Mouse (Mus musculus) hindbrain, embryonic 12.5 days (tissue): ENCODE measurements around the gene Cmtm2a. TPM values are rescaled to one million over a fixed set of nuclear protein-coding genes. Genes with fewer than 3 reads are reported as not detected.
"Not testable (repeated sequence)": the region's sequence is repeated elsewhere in the genome, so short reads cannot be mapped to it uniquely, and the experiment has no call there.

Experiments
- ATAC-seq: fragments of 200-750 bp; cut with Nextera tagmentation; 2 replicates; pipeline ENCODE4 v1.8.0; 2017; ENCODE audit warnings: moderate TSS enrichment; ENCODE audit not compliant: low FRiP score
- H3K27ac ChIP-seq: fragments of 300-500 bp; sonication (generic); 2 replicates; pipeline ENCODE4 v1.5.1; 2016; ENCODE audit warnings: mild to moderate bottlenecking
- H3K27me3 ChIP-seq: fragments of 300-500 bp; sonication (generic); 2 replicates; pipeline ENCODE4 v1.6.1; 2016; ENCODE audit warnings: mild to moderate bottlenecking
- H3K36me3 ChIP-seq: fragments of 300-500 bp; sonication (generic); 2 replicates; pipeline ENCODE4 v1.6.1; 2016; ENCODE audit warnings: mild to moderate bottlenecking
- H3K4me1 ChIP-seq: fragments of 300-500 bp; sonication (generic); 2 replicates; pipeline ENCODE4 v1.6.1; 2016
- H3K4me2 ChIP-seq: fragments of 300-500 bp; sonication (generic); replicated peaks from 2 replicates; pipeline ENCODE4 v1.6.1; 2016; ENCODE audit warnings: mild to moderate bottlenecking
- H3K4me3 ChIP-seq: fragments of 300-500 bp; sonication (generic); 2 replicates; pipeline ENCODE4 v1.5.1; 2016; ENCODE audit warnings: mild to moderate bottlenecking
- H3K9ac ChIP-seq: fragments of 300-500 bp; sonication (generic); 2 replicates; pipeline ENCODE4 v1.6.1; 2016; ENCODE audit warnings: mild to moderate bottlenecking, moderate library complexity
- H3K9me3 ChIP-seq: fragments of 300-500 bp; sonication (generic); replicated peaks from 2 replicates; pipeline ENCODE4 v1.6.1; 2016; ENCODE audit warnings: mild to moderate bottlenecking
- WGBS: fragments of 180-500 bp; shearing (Covaris S2); methylation state at CpG from one replicate; pipeline ENCODE4 v1.1.7; 2016; 5-methylcytosine and 5-hydroxymethylcytosine counted together
- polyA plus RNA-seq: library from polyadenylated mRNA; unstranded; fragments of >200 nt; fragmentation: Nextera tagmentation; extraction: Ambion mirVana; gene quantifications from 2 replicates; pipeline ENCODE4 v1.2.1, GENCODE M21; 2016

Cmtm2a gene
- polyA plus RNA-seq, 1 experiment from 2014 or later = not detected

DNA sequence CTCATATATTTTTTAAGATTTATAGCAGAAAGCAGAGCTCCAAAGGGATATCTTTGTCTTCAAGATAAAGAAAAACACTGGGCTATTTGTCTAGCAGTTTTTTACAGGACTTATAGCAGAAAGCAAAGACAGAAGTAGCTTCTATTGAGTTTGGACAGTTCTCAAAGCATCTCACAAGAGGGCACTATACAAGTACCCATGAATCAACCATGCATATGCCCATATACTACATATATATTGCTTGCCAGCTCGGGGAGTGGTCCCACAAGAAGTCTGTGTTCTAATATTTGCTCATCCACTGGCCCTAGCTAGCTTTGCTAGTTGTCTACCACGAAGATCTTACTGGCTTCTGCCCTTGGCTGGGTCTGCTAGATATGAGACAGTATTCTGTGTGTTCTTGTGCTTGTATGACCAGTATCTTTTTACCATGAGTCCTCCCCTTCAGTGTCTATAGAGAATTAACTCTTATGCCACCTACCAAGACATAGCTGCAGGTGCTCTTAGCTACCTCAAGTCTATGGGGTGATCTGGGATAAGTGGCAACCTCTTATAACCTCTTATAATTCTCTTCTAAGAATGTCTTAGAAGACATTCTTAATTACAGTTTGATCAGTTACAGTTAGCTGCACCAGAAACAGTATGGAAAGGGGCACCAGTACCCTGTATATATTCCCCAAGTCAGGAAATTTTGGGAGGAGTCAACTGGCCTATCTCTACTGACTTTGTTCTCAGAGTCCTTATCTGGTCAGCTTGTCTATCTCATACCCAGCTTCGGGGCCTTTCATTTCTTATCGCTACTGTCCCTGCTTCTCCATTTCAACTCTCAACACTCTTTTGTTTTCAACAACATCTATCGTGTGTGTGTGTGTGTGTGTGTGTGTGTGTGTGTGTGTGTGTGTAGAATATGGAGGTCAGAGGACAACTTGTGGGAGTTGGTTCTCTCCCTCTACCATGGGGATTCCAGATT, 40.0 kb upstream of the Cmtm2a start:
- no peak for ATAC-seq
- H3K9me3 ChIP-seq = no peaks in the 10 kb centered on the region
- H3K4me3 ChIP-seq = no peak overlapping the region
- no peak overlapping the region for H3K9ac ChIP-seq
- no peak overlapping the region for H3K27ac ChIP-seq
- no peak overlapping the region for H3K4me2 ChIP-seq
- WGBS = 75% methylated on average over 5 of the region's 5 CpGs
- no peaks in the 10 kb centered on the region for H3K27me3 ChIP-seq
- H3K4me1 ChIP-seq = no peaks in the 10 kb centered on the region
- no peaks in the 10 kb centered on the region for H3K36me3 ChIP-seq

DNA sequence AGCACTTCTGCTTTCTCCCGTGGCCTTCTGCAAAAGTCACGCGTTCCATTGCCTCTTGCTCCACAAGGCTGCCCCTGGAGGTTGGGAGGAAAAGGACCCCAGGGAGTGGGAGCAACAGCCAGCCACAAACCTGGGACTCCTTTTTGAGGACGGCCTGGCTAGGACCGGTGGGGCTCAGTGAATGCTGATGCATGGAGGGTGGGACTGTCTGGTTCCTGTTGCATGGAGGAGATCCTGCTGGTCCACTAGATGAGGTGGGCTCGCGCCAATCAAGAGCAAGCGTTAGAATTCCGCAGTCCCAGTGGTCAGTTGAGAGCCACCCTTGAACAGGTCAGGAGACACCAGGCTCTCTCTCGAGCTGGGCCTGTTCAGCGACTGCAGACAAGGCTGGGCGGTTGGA, 28.9 kb upstream of the Cmtm2a start, which contains the start of gene Cmtm2b:
TSS of gene Cmtm2b (plus strand) at position 301 of the 400 bp plus-strand sequence.
- H3K4me1 ChIP-seq, H3K4me2 ChIP-seq, H3K27me3 ChIP-seq, H3K4me3 ChIP-seq, H3K36me3 ChIP-seq, ATAC-seq, H3K27ac ChIP-seq, H3K9me3 ChIP-seq, H3K9ac ChIP-seq: not testable (repeated sequence)
- WGBS = 90% methylated on average over 12 of the region's 12 CpGs

DNA sequence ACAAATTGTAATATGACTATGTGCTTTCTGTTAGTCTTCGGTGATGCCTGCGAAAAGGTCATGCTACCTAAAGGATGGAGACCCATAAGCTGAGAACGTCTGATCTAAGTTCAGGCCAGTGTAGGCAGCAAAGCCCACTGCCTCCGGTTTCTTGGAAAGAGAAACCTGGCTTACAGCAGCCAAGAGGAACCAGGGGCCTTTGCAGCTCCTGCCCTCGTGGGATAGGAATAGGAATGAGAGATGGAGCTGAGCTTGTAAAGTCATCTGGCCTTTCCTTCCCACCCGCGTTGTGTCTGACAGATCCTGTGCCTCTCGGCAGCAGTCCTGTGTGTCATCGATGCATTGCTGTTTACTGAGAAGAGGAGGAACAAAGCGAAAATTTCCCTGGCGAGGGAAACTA, 28.3 kb upstream of the Cmtm2a start, which contains the start of gene Gm11020:
TSS of gene Gm11020 (plus strand) at position 301 of the 400 bp plus-strand sequence.
- not testable (repeated sequence) for ATAC-seq, H3K27me3 ChIP-seq, H3K9me3 ChIP-seq, H3K4me2 ChIP-seq, H3K27ac ChIP-seq, H3K9ac ChIP-seq, H3K4me1 ChIP-seq, H3K4me3 ChIP-seq, H3K36me3 ChIP-seq
- WGBS = 88% methylated on average over 11 of the region's 11 CpGs

DNA sequence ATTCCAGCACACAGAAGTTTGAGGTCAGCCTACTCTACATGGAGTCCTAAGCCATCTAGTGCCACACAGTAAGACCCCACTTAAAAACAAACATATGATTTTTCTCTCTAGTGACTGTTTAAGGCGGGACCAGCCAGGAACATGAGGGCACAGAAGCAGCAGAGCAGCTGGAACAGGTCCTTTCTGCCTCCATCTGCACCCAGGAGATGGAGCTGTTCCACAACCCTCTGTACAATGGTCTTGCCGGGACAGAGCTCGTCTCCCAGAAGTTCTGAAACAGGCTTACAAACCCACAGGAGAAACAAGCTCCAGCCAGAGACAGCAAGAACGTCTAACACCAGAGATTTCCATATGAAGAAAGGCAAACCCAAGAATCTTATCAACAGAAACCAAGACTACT, 20.3 kb upstream of the Cmtm2a start:
- no peak for ATAC-seq
- 74% methylated on average over 4 of the region's 4 CpGs for WGBS
- H3K36me3 ChIP-seq = no peaks in the 10 kb centered on the region

DNA sequence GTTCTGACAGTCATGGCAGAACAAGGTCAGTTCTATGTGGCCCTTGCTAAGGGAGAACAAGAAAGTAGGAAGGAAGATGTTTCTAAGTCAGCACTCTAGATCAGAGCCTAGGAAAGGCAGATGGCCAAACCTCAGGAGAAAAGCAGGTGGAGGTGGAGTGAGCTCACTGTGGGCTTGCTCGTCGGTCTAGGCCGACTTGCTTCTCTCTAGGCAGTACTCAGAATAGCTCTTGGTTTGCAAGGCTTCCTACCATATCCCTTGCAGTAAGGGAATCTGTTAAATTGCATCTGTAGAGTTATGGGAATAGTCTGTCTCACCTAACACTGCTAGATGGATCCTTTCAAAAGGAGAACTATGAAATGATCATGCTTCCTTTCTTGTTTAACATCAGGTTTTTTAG, 19.0 kb upstream of the Cmtm2a start:
- not testable (repeated sequence) for H3K9ac ChIP-seq, H3K4me1 ChIP-seq, H3K4me2 ChIP-seq, H3K27me3 ChIP-seq, H3K4me3 ChIP-seq, H3K27ac ChIP-seq, ATAC-seq, H3K36me3 ChIP-seq, H3K9me3 ChIP-seq
- 88% methylated on average over 3 of the region's 3 CpGs for WGBS

More for the DNA sequence above, 20.3 kb upstream of the Cmtm2a start:
- Histone ChIP-seq H3K4me2 (no peak overlapping the region), H3K4me1 (no peaks in the 10 kb centered on the region), H3K27me3 (no peaks in the 10 kb centered on the region), H3K27ac (no peak overlapping the region), H3K9me3 (no peaks in the 10 kb centered on the region), H3K9ac (no peak overlapping the region), H3K4me3 (no peak overlapping the region)

DNA sequence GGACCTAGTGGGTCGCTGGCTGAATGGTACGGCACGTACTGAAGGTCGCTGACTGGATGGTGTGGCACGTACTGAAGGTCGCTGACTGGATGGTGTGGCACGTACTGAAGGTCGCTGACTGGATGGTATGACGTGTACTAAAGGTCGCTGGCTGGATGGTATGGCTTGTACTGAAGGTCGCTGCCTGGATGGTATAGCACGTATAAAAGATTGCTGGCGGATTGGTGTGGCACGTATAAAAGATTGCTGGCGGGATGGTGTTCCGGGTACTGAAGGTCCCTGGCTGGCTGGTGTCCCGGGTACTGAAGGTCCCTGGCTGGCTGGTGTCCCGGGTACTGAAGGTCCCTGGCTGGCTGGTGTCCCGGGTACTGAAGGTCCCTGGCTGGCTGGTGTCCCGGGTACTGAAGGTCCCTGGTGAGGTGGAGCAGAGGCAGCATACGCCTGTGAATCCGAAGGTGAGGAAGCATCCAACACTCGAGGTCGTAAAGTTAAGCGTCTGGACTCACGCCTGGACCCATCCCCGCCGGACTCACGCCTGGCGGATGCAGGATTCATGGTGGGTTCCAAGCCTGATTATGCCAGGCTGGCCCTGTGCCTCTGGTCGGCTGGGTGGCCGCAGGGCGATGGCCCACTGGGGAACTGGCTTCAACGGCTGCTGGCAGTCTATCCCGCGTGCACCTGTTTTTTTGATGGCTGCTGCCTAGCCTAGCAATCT, 16.6 kb upstream of the Cmtm2a start, which contains the start of the genes Gm45711 and Cmtm1:
TSS of gene Gm45711 (minus strand) at position 641 of the 715 bp plus-strand sequence.
TSS of gene Cmtm1 (minus strand) at position 705 of the 715 bp plus-strand sequence.
- not testable (repeated sequence) for H3K27ac ChIP-seq, H3K4me2 ChIP-seq, H3K9ac ChIP-seq, H3K4me3 ChIP-seq, H3K9me3 ChIP-seq, H3K4me1 ChIP-seq, H3K36me3 ChIP-seq, H3K27me3 ChIP-seq, ATAC-seq
- 91% methylated on average over 36 of the region's 36 CpGs for WGBS

DNA sequence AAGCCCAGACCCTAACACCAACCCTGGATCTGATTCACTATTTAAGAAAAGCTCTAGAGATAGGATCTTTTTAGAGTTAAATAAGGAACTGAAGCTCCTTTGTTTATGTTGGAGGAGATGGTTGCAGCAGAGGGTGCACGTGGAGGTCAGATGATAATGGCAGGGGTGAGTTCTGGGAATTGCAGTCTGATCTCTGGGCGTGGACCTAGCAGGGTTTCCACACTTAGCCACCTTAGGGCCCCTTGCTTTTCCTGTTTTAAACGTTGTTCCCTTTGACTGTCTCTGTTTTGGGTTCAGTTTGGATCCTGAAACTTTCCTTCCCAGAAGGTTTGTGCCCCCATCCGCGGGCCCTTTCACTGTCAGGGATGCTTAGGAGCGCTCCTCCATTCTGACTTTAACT, 15.4 kb upstream of the Cmtm2a start:
- 59% methylated on average over 6 of the region's 6 CpGs for WGBS
- H3K9me3 ChIP-seq, ATAC-seq: not testable (repeated sequence)

DNA sequence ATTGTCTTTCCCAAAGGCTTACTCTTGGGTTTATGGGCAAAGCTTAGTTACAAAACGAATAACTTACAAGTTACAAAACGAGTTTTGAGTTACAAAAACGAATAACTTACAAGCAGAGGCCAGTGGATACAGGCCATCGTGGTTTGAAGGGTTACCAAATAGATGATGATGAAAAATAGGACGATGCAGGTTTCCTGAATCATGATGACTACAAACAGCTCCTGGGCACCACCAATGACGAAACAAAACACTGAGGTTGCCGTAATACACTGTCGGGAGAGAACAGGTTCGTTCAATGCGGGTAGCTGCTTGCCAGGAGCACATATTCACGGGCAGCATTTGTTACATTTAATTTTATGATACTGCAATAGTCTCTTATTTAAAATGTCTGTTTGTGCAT, 12.0 kb upstream of the Cmtm2a start:
- no peak overlapping the region for H3K4me3 ChIP-seq
- no peak overlapping the region for H3K27ac ChIP-seq
- no peak overlapping the region for H3K9ac ChIP-seq
- H3K27me3 ChIP-seq = no peaks in the 10 kb centered on the region
- peaks cover 8% of the 10 kb centered on the region for H3K4me1 ChIP-seq
- no peaks in the 10 kb centered on the region for H3K9me3 ChIP-seq
- H3K36me3 ChIP-seq = no peaks in the 10 kb centered on the region
- H3K4me2 ChIP-seq = no peak overlapping the region
- ATAC-seq = no peak
- 90% methylated on average over 11 of the region's 11 CpGs for WGBS

More for the DNA sequence above, 15.4 kb upstream of the Cmtm2a start:
- not testable (repeated sequence) for H3K4me1 ChIP-seq, H3K36me3 ChIP-seq, H3K4me2 ChIP-seq, H3K4me3 ChIP-seq, H3K9ac ChIP-seq, H3K27ac ChIP-seq, H3K27me3 ChIP-seq

DNA sequence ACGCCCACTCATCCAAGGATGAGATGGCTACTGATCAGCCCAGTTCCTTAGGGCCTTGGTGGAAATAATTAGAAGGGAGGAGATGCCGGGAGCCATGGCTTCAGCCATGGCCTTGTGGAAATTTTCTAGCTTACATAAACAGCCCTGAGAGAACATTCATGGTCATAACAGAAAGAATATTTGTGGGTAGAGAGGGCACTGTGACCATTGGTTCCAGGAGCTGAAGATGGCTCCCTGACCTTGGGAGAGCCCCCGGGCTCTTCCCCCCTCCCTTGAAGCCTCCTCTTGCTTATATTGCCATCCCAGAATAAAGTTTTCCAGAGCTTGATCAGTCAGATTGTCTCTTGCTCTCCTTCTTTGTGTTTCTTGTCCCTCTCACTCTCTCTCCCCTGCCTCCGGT, 9.6 kb upstream of the Cmtm2a start:
- H3K4me3 ChIP-seq, H3K4me2 ChIP-seq, H3K27me3 ChIP-seq, H3K36me3 ChIP-seq, H3K9me3 ChIP-seq, H3K9ac ChIP-seq, H3K27ac ChIP-seq, ATAC-seq, H3K4me1 ChIP-seq: not testable (repeated sequence)
- 82% methylated on average over 4 of the region's 4 CpGs for WGBS

DNA sequence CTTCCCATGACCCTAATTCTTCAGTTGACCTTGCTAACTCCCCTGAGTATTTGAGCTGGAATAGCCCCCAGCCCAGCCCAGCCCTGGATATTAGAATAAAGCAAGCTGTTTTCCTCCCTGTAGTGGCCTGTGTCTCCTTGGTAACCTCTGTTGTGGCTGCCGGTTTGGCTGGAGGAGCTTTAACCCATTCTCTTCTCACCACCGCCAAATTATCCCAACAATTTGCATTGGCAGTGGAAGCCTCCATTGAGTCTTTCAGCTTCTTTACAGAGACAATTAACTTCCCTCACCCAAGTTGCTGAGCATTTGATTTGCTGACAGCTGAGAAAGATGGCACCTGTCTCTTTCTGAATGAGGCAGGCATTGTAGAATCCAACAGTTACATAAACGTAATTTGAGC, 8.6 kb upstream of the Cmtm2a start:
- H3K9ac ChIP-seq, H3K4me2 ChIP-seq, H3K36me3 ChIP-seq, H3K27me3 ChIP-seq, H3K4me3 ChIP-seq, H3K27ac ChIP-seq, H3K9me3 ChIP-seq, H3K4me1 ChIP-seq: not testable (repeated sequence)
- ATAC-seq = peak; percentile 85
- WGBS = 7% methylated on average over 3 of the region's 3 CpGs

DNA sequence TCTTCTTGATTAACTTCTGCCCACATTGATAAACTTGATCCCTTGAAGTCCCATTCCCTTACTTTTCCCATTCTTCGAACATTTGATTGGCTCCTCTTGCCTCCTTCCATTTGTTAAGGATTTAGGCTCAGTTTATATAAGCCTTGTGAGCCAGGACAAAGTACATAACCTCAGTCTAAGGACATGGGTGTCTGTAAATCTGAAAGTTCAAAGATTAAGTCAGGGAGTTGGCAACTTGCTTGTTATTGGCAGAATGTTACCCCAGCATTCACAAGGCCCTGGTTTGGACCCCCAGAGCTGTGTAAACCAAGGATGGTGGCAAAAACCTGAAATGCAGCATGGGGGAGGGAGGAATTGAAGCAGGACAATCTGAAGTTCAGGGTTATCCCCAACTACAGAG, 1.4 kb upstream of the Cmtm2a start:
- Histone ChIP-seq H3K9ac (no peak overlapping the region), H3K4me3 (no peak overlapping the region), H3K9me3 (no peaks in the 10 kb centered on the region), H3K27ac (no peak overlapping the region), H3K27me3 (no peaks in the 10 kb centered on the region), H3K4me2 (no peak overlapping the region), H3K36me3 (no peaks in the 10 kb centered on the region), H3K4me1 (no peaks in the 10 kb centered on the region)
- ATAC-seq = no peak
- 87% methylated on average over 1 of the region's 1 CpGs for WGBS

DNA sequence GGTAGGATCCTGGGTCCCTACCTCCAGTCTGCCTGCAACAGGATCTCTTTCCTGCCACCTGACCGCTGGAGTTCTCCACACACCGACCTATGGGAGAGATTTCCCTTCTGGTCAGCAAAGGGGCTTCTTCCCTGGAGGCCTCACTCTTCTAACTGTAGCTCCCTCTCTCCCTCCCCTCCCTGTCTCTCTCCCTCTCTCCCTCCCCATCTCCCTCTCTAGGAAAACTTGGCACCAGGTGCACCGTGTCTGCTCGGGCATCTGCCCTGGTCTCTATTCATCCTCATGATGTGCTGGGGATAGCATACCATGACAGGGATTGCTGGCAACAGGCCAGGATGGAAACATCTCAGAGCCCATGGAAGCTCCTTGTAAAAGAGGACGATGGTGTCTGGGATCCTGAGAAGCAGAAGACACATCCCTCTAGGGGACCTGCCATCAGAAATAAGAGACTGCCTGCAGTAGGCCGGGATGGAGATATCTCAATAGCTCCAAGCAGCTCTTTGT, 24.0 kb downstream of the Cmtm2a start:
- H3K9me3 ChIP-seq = no peaks in the 10 kb centered on the region
- no peak overlapping the region for H3K9ac ChIP-seq
- 89% methylated on average over 6 of the region's 6 CpGs for WGBS
- ATAC-seq = no peak
- H3K4me2 ChIP-seq = no peak overlapping the region
- no peak overlapping the region for H3K27ac ChIP-seq
- H3K36me3 ChIP-seq = peaks cover 6% of the 10 kb centered on the region; the same call in 1 of the 2 replicates
- no peak overlapping the region for H3K4me3 ChIP-seq
- no peaks in the 10 kb centered on the region for H3K27me3 ChIP-seq
- no peaks in the 10 kb centered on the region for H3K4me1 ChIP-seq
